Mouse (Mus musculus) layer of hippocampus, adult 9-11 months (tissue): ENCODE measurements around the gene Mrpl20.

Experiments used
- DNase-seq: peaks from one replicate; pipeline ENCODE4 v3.0.0; 2022

Mrpl20 gene

GRCm38 (mm10) chr4:155859318-155859717 is 56.6 kb downstream of the Mrpl20 start:
- no peak for DNase-seq
